Mouse (Mus musculus) CH12.LX (cell line): ENCODE measurements around the gene Itgb3bp. TPM values are rescaled to one million over a fixed set of nuclear protein-coding genes. Genes with fewer than 3 reads are reported as not detected.

Experiments
- DNase-seq: peaks from one replicate; pipeline ENCODE4 v3.0.0-alpha.2; 2013; ENCODE audit errors: extremely low read depth
- H3K27ac ChIP-seq: 2 replicates; pipeline ENCODE4 v1.5.1; 2012; ENCODE audit warnings: low read depth, mild to moderate bottlenecking, control low read depth, moderate library complexity; ENCODE audit not compliant: insufficient read depth
- H3K27me3 ChIP-seq: replicated peaks from 2 replicates; pipeline ENCODE3; 2012; ENCODE audit warnings: inconsistent platforms
- H3K36me3 ChIP-seq, 2 experiments: replicated peaks in 1 of 2; 2 replicates each; pipeline versions ENCODE3 to v1.6.1; 2012; ENCODE audit warnings: inconsistent platforms in 1 of 2, low read length in 1 of 2, mild to moderate bottlenecking in 1 of 2, mixed read lengths in 1 of 2, moderate library complexity in 1 of 2; ENCODE audit not compliant: control insufficient read depth in 1 of 2, insufficient read depth in 1 of 2
- H3K4me1 ChIP-seq, 2 experiments: 2 replicates each; pipeline ENCODE4 v1.6.1; 2012; ENCODE audit warnings: inconsistent platforms in 1 of 2, moderate library complexity in 1 of 2; ENCODE audit not compliant: insufficient read depth in 2 of 2, control insufficient read depth in 1 of 2
- H3K4me2 ChIP-seq: 2 replicates; pipeline ENCODE4 v1.6.1; 2012; ENCODE audit warnings: low read depth, mild to moderate bottlenecking, control low read depth; ENCODE audit not compliant: poor library complexity, insufficient read depth, severe bottlenecking
- H3K4me3 ChIP-seq, 3 experiments: fragments of 150-350 bp in 1 of 3; sonication (generic) in 1 of 3; replicated peaks in 1 of 3; 2 replicates each; pipeline versions ENCODE3 to v1.5.1; 2011 to 2012; ENCODE audit warnings: low read depth in 2 of 3, low read length in 2 of 3, mild to moderate bottlenecking in 2 of 3, moderate library complexity in 2 of 3, control low read depth in 1 of 3, improper control_type of control experiment in 1 of 3, inconsistent platforms in 1 of 3, mixed read lengths in 1 of 3; ENCODE audit not compliant: poor library complexity in 1 of 3
- H3K79me2 ChIP-seq: replicated peaks from 2 replicates; pipeline ENCODE4 v1.6.1; 2012; ENCODE audit warnings: mild to moderate bottlenecking, moderate library complexity; ENCODE audit not compliant: control insufficient read depth, poor library complexity, insufficient read depth, severe bottlenecking; ENCODE audit errors: extremely low read depth
- H3K9ac ChIP-seq: 2 replicates; pipeline ENCODE4 v1.6.1; 2012; ENCODE audit warnings: low read depth, mild to moderate bottlenecking, control low read depth, moderate library complexity; ENCODE audit not compliant: insufficient read depth
- H3K9me3 ChIP-seq: replicated peaks from 2 replicates; pipeline ENCODE3; 2012; ENCODE audit warnings: low read length, inconsistent platforms, mixed read lengths
- ETS1 ChIP-seq: conservative IDR thresholded peaks from 2 replicates; pipeline ENCODE4 v1.6.1; 2012; ENCODE audit warnings: low read depth, mild to moderate bottlenecking, inconsistent platforms, low read length, improper control_type of control experiment, moderate library complexity
- JUN ChIP-seq: IDR thresholded peaks from 2 replicates; pipeline ENCODE4 v1.6.1; 2011; ENCODE audit warnings: low read depth, mild to moderate bottlenecking, low read length, improper control_type of control experiment, moderate library complexity; ENCODE audit not compliant: insufficient read depth
- KAT2A ChIP-seq: IDR thresholded peaks from 2 replicates; pipeline ENCODE4 v1.6.1; 2012; ENCODE audit warnings: low read length, improper control_type of control experiment, inconsistent platforms; ENCODE audit not compliant: insufficient replicate concordance
- MEF2A ChIP-seq: IDR thresholded peaks from 2 replicates; pipeline ENCODE4 v1.6.1; 2014; ENCODE audit warnings: low read depth, mild to moderate bottlenecking, inconsistent platforms, low read length, improper control_type of control experiment, borderline replicate concordance
- RCOR1 ChIP-seq: conservative IDR thresholded peaks from 2 replicates; pipeline ENCODE4 v1.6.1; 2012; ENCODE audit warnings: low read depth, mild to moderate bottlenecking, inconsistent platforms, low read length, improper control_type of control experiment
- TBP ChIP-seq: conservative IDR thresholded peaks from 2 replicates; pipeline ENCODE4 v1.6.1; 2011; ENCODE audit warnings: low read depth, low read length, improper control_type of control experiment
- TCF12 ChIP-seq: IDR thresholded peaks from 2 replicates; pipeline ENCODE4 v1.6.1; 2014; ENCODE audit warnings: low read depth, mild to moderate bottlenecking, inconsistent platforms, low read length, improper control_type of control experiment
- ZKSCAN1 ChIP-seq: IDR thresholded peaks from 2 replicates; pipeline ENCODE4 v1.6.1; 2012; ENCODE audit warnings: low read depth, inconsistent platforms, low read length, improper control_type of control experiment, borderline replicate concordance
- ZMIZ1 ChIP-seq: IDR thresholded peaks from 2 replicates; pipeline ENCODE4 v1.6.1; 2012; ENCODE audit warnings: low read depth, mild to moderate bottlenecking, inconsistent platforms, low read length, improper control_type of control experiment
- dilution Hi-C: fragments of 300-500 bp; cut with MboI; formaldehyde crosslinking; loops from 2 replicates; pipeline ENCODE4 v1.14.3; 2020; ENCODE audit warnings: low sequenced_read_pairs; ENCODE audit not compliant: extremely low pct_unique_long_range_greater_than_20kb, extremely low pct_ligation_motif_present
- in situ Hi-C: fragments of 300-500 bp; cut with MboI; formaldehyde crosslinking; loops from 3 replicates; pipeline ENCODE4 v1.14.3; 2019; ENCODE audit warnings: low sequenced_read_pairs, low pct_ligation_motif_present, low pct_unique_long_range_greater_than_20kb, mixed read lengths
- polyA plus RNA-seq: library from polyadenylated mRNA; unstranded; fragments of >175 nt; gene quantifications from 2 replicates; pipeline ENCODE4 v1.2.1, GENCODE M21; 2012; ENCODE audit warnings: low read depth; ENCODE audit not compliant: insufficient read length
- total RNA-seq, 2 experiments: library from RNA; depleted of rRNA; stranded (reverse); fragments of 300-350 nt in 1 of 2; fragments of >200 nt in 1 of 2; gene quantifications; 2 replicates each; pipeline ENCODE4 v1.2.3; 2012 to 2014

Gene Itgb3bp
- total and polyA plus RNA-seq, 3 experiments = 9.9 to 29.1 (median 22.0) TPM

DNA sequence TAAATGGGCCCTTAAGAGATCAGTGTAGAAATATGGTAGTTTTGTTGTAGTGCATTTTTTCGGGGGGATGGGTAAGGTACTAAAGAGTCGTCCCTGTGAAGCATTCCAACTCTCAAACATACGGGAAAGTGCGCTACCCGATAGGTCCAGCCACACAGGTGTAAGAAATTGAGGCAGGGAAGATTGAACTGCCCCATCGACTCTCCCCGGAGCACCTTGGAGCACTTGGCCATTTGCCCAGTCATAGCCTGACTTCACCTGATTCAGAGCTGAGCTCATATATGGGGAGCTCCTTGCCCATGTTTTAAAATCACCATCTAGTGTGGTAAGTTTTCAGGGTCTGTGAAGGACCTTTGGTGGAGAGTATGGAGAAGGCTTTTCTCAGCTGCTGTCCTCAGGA lies 5.2 kb upstream of the Itgb3bp start:
- Histone ChIP-seq H3K27ac (no peak overlapping the region), H3K9me3 (no peaks in the 10 kb centered on the region), H3K4me2 (no peak overlapping the region), H3K79me2 (peaks cover 15% of the 10 kb centered on the region), H3K9ac (no peak overlapping the region), H3K4me1 (peaks cover 11 to 72% of the 10 kb centered on the region in 2 experiments), H3K4me3 (no peak overlapping the region), H3K27me3 (no peaks in the 10 kb centered on the region), H3K36me3 (peaks cover 3 to 75% of the 10 kb centered on the region in 2 experiments)
- in situ Hi-C loops (no loop called here), dilution Hi-C loops (no loop called here)
- no peak for DNase-seq
- no peak for TF ChIP-seq KAT2A
- no peak for TF ChIP-seq ZKSCAN1
- TF ChIP-seq MEF2A = no peak
- TF ChIP-seq ETS1 = no peak

DNA sequence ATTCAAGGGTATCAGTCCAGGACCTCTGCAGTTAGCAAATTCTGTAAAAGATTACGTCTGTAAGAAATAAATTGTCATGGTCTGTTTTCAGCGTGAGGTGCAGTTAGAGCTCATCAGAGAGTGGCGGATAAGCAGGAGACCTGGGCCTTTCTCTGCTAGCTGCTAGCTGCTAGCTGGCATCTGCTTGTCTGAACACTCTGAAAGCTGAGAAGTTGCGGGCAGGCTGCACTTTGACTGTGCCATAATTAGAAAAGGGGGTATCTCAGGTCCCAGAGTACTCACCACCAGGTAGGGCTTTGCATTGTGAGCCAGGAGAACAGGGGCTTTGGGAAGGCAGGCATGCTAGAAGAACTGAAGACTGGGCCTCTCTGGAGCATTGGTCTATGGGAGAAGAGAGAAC lies 2.2 kb upstream of the Itgb3bp start:
- H3K9ac ChIP-seq = no peak overlapping the region; the same call in 1 of the 2 replicates
- no peak overlapping the region for H3K4me2 ChIP-seq
- no peak overlapping the region for H3K27ac ChIP-seq
- TF ChIP-seq TCF12 (no peak), KAT2A (no peak), TBP (no peak)
- TF ChIP-seq, all 38 proteins: peak for 0
- Histone ChIP-seq H3K9me3 (no peaks in the 10 kb centered on the region), H3K4me1 (peaks cover 7 to 59% of the 10 kb centered on the region in 2 experiments), H3K79me2 (peaks cover 15% of the 10 kb centered on the region), H3K4me3 (peak overlapping the region in 1 of 3 experiments; percentile 81), H3K27me3 (no peaks in the 10 kb centered on the region), H3K36me3 (peaks cover 3 to 49% of the 10 kb centered on the region in 2 experiments)
- dilution Hi-C loops = no loop called here
- no peak for DNase-seq
- in situ Hi-C loops = no loop called here

DNA sequence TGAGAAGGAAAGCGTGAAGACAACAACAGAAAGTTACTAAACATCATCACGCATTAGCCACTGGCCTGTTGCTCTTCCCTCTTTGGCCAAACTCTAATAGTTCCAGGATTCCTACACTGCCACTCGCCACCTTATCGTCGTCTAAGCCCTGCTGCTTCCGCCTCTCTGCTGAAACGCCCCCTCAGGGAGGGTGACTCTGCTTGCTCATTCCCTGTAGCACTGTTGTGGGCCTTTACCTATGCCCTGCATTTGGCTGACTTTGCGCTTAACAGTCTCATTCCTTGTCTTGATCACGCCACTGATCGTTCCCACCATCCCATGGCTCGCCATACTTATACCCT lies 1.6 kb upstream of the Itgb3bp start:
- DNase-seq = no peak
- Histone ChIP-seq H3K4me1 (peaks cover 7 to 58% of the 10 kb centered on the region in 2 experiments), H3K4me2 (peak overlapping the region; percentile 79), H3K9ac (peak overlapping the region; percentile 74; the same call in 1 of the 2 replicates), H3K27me3 (no peaks in the 10 kb centered on the region), H3K36me3 (peaks cover 3 to 44% of the 10 kb centered on the region in 2 experiments), H3K79me2 (peaks cover 15% of the 10 kb centered on the region), H3K4me3 (peak overlapping the region; percentile 26 to 86 (median 81)), H3K27ac (no peak overlapping the region), H3K9me3 (no peaks in the 10 kb centered on the region)
- dilution Hi-C loops = no loop called here
- TF ChIP-seq RCOR1 = no peak
- no peak for TF ChIP-seq MEF2A
- TF ChIP-seq ZMIZ1 = no peak
- TF ChIP-seq ZKSCAN1 = no peak
- TF ChIP-seq JUN = no peak
- in situ Hi-C loops = no loop called here
